Mouse (Mus musculus) hematopoietic stem cell, adult 5-6 weeks (primary cell): ENCODE results near the gene 2510009E07Rik. TPM values are rescaled to one million over a fixed set of nuclear protein-coding genes. Genes with fewer than 3 reads are reported as not detected.

Experiments
- ATAC-seq, 2 experiments: fragments of 125-278 bp in 1 of 2; replicated peaks in 1 of 2; 2 replicates each; pipeline ENCODE4 v1.8.0; 2016 to 2017; ENCODE audit warnings: inconsistent platforms in 2 of 2, mild to moderate bottlenecking in 2 of 2, moderate number of reproducible peaks in 2 of 2, low read depth in 1 of 2, moderate TSS enrichment in 1 of 2; ENCODE audit not compliant: low FRiP score in 2 of 2, poor library complexity in 2 of 2, severe bottlenecking in 2 of 2, insufficient read depth in 1 of 2, low TSS enrichment in 1 of 2
- total RNA-seq: library from RNA; stranded (forward); fragments of 172-1452, 232-1000 nt; gene quantifications from 2 replicates; pipeline ENCODE4 v1.2.3, GENCODE M21; 2017

The 2510009E07Rik gene
- total RNA-seq, 1 experiment from 2014 or later: 3.0 TPM

DNA sequence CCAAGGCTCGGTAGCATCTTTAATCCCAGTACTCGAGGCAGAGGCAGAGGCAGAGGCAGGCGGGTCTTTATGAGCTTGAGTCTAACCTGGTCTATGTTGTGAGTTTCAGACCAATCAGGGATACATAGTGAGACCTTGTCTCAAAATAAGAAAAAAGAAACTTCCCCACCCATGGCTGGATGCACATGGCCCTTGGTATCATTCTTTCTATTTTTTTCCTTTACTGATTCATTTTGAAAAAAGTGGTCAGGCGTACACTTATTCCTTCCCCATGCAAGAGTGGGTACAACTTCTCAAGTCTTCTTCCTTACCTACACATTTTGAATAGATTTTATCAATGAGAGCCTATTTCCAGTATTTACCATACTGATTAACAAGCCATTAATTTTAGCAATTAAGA lies 84.0 kb downstream of the 2510009E07Rik start:
- ATAC-seq: no peak

DNA sequence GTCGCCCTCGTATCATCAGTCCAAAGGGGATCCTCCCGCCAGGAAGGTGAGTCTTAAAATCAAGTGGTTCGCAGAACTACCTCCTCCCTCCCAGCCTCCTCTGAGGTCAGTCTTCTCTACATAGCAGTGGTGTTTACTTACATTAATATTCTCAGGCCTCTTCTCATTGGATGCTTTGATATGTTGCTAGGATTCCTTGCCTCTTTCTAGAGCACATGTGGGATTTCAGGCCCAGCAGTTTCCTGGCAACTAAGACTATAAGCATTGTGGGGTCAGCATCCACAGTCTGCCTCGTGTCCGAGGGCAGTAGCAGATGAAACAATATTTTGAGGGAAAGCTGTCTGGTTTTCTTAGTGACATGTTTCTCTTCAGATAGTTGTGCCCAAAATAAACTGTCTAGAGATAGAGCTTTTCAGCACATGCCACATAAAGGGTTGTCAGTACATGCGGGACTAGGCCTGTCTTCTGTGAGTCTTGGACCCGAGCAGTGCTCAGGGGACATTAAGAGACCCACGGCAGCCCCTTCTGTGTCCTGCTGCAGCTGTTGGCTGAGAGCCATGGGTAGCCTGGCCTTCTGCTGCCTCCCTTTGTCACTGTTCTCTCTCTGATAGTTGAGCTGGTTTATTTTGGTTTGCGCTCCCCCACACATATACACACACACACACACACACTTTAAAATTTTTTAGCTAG lies 86.1 kb downstream of the 2510009E07Rik start:
- no peak for ATAC-seq

DNA sequence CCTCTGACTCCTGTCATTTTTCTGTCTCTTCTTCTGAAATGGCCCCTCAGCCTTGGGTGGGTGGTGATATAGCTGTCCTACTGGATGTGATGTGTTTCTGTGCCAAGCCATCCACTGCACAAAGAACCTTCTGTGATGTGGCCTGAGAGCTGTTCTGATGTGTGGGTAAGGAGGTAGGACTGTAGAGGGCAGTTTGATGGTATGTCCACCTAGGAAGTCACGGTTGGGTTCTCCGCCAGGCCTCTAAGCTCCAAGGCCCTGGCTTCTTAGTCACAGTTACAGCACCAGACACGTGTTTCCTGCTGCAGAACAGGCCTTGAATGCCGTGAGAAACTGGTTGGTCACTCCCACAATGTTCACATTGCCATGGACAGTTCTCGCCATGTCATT lies 86.8 kb downstream of the 2510009E07Rik start:
- ATAC-seq: 0 out of 4 replicates have a peak, but pooled peaks of 1 of the 2 experiments have one; percentile 19

DNA sequence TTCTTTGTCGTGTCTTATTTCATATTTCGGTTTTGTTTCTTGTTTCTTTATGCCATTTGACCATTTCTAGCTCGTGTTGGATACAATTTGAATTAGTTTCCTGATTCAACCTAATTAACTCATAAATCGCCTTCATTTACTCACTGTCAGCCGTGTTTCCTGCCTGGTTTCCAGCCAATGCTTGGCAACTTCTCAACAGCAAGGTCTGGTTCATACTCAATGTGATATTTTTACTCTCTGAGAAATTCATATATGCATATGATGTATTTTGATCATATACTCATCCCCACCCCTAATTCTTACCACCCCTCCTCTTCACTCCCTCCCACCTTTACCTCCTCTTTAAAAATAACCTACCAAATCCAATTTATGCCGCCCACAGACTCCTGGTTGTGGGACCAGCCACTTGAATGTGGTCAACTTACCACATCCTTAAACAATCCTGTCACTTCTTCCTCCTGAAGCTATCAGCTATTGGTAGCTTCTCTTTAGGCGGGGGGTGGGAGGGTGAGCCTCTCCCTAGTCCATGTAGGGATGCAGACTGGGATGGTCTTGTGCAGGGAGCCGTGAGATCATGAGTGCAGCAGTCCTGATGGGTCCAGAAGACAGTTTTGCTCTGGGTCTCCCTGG lies 87.3 kb downstream of the 2510009E07Rik start:
- peak; percentile 85 to 87 for ATAC-seq

DNA sequence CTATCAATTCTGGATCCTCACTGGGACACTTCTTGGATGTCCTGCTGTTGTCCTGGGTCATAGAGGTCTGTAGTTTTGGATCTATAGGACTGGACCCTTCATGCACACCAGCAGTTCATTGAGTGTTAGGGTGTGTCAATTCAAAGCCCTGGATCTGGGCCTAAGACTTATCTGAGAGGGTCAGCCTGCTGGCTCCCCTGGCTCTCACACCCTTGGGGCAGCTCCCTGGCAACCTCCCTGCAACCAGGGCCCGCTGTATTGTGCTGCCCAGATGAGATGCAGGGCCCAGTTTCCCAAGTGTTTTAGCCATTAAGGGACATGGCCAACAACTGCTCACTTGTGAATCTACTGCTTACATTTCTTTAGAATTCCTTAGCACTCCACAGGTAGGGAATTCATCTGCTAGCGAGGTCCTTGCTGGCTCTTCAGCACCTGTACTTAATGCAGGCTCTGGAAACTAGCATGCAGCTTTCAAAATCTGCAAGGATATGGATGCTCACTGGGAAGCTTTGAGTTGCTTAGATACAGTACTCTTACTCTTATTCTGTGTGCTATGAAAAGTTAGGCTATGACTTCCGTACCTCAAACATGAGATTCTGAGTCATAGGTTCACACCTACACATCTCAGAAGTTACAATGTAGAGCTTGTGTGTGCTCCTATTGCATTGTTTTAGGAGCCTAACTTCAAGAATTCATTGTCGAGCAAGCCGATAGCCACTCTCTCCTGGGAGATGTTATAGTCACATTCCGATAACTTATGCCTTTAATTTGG lies 88.0 kb downstream of the 2510009E07Rik start:
- ATAC-seq: no peak

DNA sequence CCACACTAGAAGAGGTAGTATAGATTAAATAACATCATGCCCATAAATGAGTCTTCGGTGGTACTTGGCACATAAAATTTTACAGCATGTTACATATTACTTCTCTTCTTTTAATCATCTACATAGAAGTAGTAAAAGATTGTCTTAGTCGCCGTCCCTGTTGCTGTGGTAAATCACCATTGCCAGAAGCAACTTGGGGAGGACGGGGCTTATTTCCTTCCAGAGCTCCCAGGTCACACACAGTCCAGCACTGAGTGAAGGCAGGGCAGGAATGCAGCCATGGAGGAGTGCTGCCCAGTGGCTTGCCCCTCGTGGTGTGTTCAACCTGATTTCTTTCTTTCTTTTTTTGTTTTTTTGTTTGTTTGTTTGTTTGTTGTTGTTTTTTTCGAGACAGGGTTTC lies 90.1 kb downstream of the 2510009E07Rik start:
- ATAC-seq: no peak

Other genes starting within 250 kb of the 2510009E07Rik start
- gene Ehhadh, start 93.1 kb upstream of the 2510009E07Rik start, total RNA-seq: 5.8 and 7.1 TPM in 2 replicates
- gene Map3k13, start 99.7 kb upstream of the 2510009E07Rik start, total RNA-seq: not detected in 2 replicates